Mouse (Mus musculus) liver, adult (tissue): ENCODE measurements at regions not wholly inside any gene's neighbourhood (a gene's known extent, or its start where the extent isn't known, plus 50 kb on each side); places are given as distances from the start of the nearest gene placed in this dataset.

Experiments
- GATA4 ChIP-seq: IDR thresholded peaks from 2 replicates; pipeline ENCODE4 v1.6.1; 2014; ENCODE audit warnings: mild to moderate bottlenecking, low read length; ENCODE audit not compliant: insufficient replicate concordance

DNA sequence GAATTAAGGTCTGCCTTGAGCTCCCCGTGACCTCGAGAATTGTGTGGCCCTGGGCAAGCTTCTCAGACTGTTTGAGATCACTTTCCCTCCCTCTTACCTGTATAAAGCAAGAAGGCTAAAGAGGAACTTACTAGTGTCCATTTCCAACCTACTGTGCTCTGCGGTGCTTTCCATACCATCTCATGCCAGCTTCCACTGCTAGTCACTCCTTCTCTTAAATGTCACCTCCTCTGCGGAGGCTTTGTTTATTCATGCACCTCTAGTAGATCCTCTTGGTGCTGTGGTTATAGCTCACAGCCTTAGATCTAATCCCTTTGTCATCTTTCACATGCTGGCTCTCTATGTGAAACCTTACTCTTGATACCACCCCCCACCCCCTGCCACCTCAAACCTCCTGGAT lies 2310.3 kb upstream of the Lrrc6 start:
- no peak for TF ChIP-seq GATA4

DNA sequence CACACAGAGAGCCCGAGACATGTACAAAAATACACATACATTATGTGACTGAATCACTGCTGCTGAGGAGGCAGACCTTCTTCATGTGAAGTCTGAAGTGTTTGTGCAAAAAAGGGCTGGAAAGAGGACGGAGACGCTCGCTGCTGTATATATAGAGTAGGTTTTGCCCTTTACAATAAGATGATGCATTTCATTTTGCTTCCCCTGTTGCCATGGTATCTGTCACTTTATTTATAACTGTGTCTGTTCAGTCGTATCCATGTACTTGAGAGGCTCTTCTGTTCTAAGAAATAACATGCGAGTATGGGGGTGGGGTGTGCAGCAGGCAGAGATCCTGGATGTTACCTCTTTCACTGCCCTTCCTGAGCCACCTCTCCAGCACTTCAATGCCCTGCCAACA lies 2309.9 kb upstream of the Lrrc6 start:
- TF ChIP-seq GATA4, result no peak

DNA sequence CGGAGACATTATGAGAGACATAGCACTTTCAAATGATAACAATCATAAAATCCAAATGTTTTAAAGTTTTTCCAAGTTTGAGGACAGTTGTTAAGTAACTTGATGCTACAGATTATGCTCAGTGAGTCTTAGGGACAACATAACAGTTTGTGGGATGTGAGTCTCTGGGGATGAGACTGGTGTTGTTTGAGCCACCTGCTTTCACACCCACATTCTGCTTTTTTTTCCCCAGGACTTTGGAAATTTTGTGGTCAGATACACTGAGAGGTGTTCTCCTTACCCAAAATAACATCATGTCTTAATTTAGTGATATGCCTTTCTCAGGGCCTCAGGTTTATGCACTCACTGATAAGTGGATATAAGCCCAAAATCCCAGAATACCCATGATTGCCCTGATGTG lies 2307.5 kb upstream of the Lrrc6 start:
- no peak for TF ChIP-seq GATA4

DNA sequence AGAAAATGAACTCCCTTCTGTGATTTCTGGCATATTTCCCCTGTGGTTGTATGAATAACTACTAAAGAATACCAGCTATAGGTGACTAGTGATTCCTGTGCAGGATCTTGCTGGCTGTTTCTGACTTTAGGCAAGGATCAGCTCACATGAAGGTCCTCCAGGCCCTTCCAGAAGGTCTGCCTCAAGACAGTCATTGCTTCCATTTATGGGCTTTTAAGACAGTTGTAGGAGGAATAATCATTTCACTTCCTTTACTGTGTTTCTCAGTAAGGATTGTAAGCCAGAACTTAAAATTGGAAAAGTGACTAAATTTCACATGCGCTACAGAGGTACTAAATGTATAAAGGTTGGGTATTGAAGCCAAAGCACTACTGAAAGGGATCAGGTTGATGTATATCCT lies 2303.5 kb upstream of the Lrrc6 start:
- TF ChIP-seq GATA4, result no peak

DNA sequence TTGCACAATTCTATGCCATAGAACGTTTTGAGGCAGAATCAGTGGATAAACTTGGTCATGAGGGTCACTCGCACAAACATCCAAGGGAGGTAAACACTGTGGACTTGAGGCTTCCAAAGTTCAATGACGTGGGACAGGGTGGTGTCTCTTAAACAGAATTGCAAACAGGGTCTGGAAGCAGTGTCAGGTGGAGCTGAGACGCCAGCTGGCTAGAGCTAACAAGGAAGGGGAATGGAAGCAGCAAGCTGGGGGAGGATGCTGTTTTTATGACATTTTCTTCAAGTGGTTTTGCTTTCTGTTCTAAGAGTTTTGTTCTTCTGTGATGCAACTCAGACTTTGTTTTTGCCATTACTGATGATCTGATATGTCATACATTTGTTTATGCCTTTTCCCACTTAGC lies 2301.1 kb upstream of the Lrrc6 start:
- no peak for TF ChIP-seq GATA4

DNA sequence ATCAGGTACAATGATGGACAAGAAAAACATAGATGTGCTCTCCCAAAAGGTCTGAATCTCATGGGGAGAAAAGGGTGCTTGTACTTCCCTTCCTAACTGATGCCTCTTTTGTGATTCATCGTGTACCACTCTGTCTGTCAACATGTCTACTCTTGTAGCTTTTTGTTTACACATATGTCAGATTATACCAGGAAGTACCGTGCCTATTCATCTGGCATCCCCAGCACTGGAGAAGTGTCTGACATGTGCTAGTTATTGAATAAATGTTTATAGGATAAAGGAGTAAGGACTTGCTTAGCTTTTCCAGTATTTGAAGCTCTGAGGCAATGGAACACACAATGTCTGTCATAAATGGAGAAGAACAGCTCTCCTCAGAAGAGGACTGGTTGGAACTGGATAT lies 2296.7 kb upstream of the Lrrc6 start:
- TF ChIP-seq GATA4, result no peak

DNA sequence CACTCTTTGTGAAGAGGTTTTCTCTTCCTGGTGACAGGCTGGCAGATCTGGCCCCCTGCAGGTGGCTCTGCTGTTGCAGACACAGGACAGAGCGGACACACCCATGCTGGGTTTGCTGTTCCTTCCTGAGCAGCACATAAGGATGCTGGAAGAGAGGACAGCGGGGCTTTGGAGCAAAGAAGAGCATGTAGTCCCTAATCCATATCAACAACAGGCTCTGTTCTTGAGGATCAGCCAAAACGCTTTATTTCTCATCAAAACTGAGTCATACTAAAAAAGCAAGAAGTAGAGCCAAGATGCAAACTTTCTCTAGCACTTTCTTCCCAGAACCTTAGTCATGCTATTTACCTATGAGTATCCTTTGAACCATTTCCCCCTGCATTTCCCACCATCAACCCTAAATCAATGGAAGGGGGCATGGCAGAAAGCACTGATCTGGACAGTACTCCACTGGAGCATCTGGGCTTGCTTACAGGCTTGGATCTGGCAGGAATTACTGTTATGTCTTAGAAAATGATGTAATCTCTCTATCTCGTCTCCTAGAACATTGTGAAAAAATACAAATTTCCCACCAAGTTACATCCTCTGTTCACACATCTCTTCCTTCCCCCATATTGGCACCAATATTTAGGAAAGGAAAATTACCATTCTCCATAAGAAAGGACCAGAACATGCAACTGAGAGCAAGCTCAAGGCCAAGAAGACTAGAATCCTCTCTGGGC lies 2294.7 kb upstream of the Lrrc6 start:
- no peak for TF ChIP-seq GATA4

DNA sequence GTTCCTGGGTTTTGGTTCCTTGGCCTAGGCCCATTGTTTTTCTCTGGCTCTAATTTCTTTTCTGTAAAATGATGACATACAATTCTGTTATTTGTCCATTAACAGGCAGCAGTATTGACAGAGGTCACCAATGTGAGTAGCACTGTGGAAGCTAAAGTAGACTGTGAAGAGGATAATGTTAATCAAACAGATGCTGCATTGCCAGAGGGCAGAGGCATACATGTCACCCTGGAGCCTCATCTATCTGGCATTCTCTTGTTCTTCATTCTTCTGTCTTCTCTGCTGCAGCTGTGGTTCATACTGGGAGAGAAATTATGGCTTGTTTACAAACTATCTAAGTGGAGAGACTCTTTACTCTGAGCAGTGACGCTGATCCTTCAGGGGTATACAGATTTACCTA lies 2259.2 kb upstream of the Lrrc6 start:
- no peak for TF ChIP-seq GATA4

DNA sequence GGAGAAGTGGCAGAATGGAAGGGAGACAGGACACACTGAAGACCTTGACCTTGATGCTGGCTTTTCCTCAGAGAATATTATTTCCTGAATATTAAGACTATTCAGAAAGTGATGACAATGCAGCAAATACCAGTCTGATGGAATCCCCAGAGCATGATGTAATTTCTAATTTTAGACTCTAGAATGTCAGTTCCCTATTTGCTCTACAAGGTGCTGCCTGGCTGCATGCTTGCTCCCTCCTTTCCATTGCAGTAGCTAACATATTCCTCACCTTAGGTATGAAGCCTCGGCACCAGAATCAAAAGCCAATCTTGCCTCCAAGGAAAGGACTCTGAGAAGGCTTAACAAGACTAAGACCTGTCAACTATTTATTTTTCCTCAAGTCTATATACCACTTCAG lies 2254.5 kb upstream of the Lrrc6 start:
- no peak for TF ChIP-seq GATA4

DNA sequence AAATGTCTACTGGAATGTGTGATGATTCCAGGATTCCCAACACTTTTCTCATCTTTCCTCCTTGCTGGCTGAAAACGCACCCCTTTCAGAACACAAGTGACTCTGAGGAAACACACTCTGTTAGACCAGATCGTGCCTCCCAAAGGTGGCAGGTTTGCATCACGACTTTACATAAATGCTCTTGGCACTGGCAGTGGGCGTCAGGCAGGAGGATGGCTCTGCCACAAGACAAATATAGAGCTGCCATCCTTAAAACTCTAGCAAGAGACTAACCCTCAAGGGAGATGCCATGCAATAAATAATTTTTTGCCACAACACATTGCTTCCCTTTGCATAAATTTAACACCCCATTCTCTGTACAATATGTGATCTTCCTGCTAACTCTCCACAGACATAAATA lies 2254.1 kb upstream of the Lrrc6 start:
- TF ChIP-seq GATA4, result no peak

DNA sequence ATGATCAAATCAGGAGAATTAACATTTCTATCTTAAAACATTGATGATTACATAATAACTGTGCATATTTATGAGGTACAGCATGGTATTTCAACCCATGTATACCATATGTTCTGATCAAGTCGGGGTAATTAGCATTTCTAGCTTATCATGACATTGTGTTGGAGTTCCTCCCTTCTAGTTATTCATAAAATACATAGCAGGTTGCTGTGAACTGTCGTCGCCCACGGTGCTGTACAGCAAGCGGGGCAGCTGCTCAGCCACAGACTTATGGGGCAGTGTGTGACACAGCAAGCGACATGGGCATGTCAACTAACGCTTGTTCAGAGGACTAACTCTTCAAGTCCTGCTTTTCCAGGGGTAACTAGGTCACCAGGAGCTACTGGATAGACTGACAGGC lies 2238.6 kb upstream of the Lrrc6 start:
- no peak for TF ChIP-seq GATA4

DNA sequence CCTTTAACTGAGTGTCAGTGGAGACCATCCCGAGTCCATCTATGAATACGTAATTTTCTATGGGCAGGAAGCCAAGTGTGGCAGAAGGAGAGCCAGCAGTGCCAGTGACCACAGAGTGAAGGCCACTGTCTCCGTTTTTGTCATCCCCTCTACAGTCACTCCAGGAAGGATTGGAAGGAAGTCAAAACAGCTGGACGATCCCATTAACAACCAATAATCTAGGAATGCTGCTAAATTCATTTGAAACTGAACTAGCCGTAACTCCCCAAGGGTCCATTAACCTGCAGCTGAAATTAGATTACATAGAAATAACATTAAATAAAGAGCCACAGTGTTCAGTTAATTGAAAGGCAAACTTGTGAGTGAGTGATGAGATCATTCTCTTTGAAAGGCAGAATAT lies 2220.5 kb upstream of the Lrrc6 start:
- no peak for TF ChIP-seq GATA4

DNA sequence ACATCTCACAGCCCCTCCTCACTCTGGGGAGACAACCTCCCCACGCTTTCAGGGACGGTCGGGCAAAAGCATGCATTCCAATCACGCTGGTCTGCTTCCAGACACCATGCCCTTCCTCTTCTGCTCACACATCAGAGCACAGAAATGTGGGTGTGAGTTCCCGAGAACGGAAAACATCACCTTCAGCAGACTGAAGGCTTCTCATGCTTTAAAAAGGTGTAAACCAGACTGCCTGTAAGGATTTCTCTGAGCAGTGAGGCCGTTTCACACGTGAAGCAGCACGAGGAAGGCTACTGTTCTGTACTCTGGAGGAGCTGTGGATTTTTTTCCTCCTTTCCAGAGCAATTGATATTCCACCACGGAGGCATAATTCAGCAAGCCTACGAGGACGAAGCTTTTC lies 2218.8 kb upstream of the Lrrc6 start:
- no peak for TF ChIP-seq GATA4

DNA sequence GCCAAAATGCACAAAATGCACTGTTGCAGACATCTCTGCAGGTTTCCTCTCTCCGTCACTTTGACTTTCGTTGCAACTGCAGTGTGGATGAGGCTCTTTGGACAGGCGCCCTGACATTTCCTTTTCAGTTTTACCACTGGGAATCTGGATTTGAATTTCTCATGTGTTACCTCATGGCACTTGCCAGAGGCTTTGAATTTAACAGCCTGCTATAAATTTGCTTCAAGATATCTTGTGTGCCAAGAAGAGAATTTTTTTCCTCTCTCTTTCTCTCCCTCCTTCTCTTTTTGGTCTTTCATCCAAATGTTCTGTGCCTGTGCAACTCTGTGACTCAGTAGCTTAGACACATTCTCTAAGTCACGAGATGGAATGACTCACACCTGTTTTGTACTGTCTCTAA lies 2213.6 kb upstream of the Lrrc6 start:
- TF ChIP-seq GATA4, result no peak

DNA sequence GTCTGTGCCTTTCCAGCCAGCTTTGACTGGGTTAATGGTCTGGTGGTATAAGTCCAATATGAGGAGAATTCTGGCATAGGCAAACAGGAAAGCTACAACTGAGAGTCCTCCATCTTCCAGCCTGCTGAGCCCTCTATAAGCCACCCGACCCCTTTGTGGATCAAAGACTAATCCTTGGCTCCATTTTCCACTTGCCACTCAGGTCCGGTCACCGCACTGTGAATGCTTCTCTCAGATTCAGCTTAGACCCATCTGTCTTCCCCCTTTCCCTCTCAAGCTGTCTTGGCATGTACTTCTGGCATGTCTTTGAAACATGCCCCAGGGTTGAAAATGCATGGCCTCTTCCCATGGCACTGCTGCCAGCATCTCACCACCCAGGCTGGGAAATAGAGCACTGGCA lies 2206.6 kb upstream of the Lrrc6 start:
- no peak for TF ChIP-seq GATA4

DNA sequence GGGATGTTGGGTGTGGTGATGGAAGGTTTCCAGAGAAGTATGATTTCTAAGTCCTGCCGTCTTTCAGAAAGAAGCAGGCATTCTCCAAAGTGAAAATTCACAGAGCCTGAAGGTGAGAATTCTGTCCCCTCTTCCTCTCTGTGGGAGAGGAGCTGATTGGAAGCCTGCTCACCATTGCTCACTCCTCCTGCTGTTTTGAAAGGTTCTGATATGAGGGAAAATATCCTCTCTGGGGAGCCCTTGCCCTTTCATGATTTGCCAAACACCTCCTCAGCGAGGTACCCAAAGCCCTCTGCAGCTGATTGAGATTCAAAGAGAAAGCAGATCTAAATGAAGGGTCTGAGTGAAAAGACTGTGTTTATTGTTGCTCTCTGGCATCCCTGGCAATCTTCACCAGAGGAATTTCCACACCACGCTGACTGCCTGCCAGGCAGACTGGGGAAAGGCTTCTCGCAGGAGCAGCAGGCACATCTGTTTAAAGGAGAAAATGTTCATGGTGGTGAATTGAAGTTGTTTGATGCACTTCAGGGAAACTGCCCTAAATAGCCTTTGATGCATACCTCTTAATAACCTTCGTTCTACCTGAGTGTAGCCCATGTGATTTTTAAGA lies 2194.4 kb upstream of the Lrrc6 start:
- no peak for TF ChIP-seq GATA4

DNA sequence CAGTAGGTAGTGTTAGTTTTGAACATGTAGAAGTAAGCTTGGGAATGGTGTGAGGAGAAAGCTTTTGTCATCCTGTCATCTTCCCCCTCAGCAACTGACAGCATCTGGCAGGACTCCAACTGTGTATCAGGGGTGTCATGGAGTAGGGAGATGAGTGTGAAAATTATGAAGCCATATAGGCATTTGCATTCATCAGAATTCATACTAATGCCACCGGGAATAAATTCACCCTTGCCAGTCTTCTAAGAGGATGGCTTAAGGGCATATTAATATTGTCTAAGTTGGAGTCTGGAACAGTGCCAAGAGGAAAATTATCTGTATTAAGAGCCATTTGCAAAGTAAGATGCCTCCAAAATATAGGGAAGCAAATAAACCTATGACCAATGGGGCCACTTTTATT lies 2166.8 kb upstream of the Lrrc6 start:
- no peak for TF ChIP-seq GATA4
